Mouse (Mus musculus) cerebellum, postnatal 4 days (tissue): ENCODE measurements at regions not wholly inside any gene's neighbourhood (a gene's known extent, or its start where the extent isn't known, plus 50 kb on each side); places are given as distances from the start of the nearest gene placed in this dataset.

Source experiments
- DNase-seq, 2 experiments: peaks; one replicate each; pipeline ENCODE4 v3.0.0; 2022; ENCODE audit warnings: low spot score in 2 of 2, mixed read lengths in 1 of 2

DNA sequence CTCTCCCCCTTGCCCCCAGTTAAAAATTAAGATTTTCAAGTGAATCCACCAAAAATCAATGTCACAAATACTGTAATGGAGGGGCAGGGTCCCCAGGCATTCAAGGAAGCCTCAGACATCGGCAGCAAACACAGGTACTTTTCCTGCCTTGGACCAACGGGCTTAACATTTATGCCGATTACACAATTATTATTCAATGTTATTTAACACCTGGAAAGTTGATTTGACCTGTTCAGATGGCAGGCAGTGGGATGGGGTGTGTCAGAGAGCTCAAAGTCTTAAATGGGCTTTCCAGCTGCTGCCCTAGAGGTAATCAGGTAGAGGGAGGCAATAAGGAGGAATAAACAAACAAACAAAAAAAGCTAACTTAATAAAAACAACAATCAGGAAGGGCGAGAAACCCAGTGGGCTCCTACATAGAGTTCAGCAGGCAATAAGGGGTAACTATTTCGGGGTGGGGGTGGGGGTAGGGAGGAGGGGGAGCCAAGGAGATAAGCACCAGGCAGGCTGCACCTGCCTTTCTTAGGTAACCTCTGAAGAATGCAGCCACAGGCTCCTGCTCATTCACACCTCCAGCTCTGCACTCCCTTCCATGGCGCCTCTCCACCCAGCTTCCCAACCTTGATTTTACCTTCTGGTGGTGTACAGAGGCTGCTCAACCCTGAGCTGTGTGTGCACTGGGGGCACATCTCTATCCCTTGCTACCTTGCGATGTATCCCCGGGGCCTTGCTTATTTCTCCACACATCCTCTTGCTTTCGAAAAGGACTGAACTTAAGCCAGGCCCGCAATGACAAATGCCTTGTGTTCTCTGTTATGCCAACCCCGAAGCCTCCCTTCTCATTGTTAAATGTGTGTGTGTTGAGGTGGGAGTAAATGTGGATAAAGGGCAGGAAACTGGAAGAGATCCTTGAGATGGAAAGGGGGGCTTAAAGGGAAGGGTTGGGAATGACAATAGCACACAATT lies 168.9 kb upstream of the Id2 start:
- DNase-seq, result peak in 1 of 2 experiments; percentile 16

- DNase-seq, result peak in 1 of 2 experiments; percentile 14
Observed at GRCm38 (mm10) chr12:25265066-25265465, 168.1 kb upstream of the Id2 start.

DNA sequence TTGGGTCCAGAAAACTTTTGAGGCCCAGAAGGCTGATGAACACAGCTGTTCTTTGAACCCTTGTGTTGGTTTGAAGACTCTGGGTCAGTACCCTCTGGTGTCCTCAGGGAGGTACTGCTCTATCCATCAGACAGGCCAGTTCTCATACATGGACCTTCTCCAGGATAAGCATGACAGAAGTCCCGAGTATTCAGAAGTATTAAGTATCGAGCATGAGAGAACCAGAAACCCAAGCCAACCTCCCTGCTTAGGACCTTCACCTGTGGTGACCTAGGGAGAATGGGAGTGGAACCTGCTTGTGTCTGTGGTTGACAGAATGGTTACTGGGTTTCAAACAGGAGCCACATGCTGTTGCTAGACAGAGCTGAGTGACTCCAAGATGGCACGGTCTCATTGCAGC lies 167.5 kb upstream of the Id2 start:
- DNase-seq, result peak in 1 of 2 experiments; percentile 6

DNA sequence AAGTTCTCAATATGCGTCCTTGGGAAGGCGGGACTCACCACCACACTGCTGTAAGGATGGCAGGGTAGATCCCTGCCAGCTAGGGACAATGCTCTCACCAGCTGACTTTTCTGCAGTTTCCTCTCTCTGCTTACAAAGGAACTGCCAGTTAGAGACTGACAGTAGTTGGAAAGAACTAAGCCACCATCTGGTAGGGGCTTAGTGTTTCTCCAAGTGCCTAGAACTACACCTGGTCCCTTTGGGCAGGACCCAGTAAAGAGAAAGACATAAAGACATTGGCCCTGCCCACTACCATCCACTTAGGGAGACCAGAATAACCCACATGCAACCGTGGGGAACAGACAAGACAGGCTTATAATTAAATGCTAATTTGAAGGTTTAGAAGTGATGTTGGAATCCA lies 165.5 kb upstream of the Id2 start:
- DNase-seq, result peak in 1 of 2 experiments; percentile 0

GRCm38 (mm10) chr12:25259123-25259522 lies 162.2 kb upstream of the Id2 start:
- DNase-seq, result no peak

- DNase-seq, result no peak
Observed at GRCm38 (mm10) chr12:25256268-25256667, 159.3 kb upstream of the Id2 start.

- no peak for DNase-seq
Observed at GRCm38 (mm10) chr12:25254716-25255115, 157.8 kb upstream of the Id2 start.

- no peak for DNase-seq
Observed at GRCm38 (mm10) chr12:25252776-25253510, 156.0 kb upstream of the Id2 start.

- no peak for DNase-seq
Observed at GRCm38 (mm10) chr12:25251411-25252171, 154.7 kb upstream of the Id2 start.

DNA sequence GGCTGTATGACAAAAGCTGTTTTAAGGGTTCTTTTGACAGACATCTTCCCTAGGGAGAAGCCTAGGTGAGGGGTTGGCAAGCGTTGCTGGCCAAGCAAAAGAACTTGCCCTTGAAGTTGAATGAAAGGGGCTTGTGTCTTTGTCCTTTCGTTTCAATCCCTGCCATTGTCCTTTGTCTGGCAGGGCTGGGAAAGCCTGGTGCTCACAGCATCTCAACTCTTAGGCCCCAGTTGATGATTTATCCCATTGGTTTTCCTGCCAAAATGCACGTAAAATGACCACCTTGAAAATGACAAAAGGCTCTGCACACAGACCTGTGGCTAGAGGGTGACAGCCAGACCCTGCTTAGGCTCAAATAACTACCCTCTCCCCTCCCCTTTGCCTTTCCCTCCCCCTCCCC lies 153.9 kb upstream of the Id2 start:
- no peak for DNase-seq

DNA sequence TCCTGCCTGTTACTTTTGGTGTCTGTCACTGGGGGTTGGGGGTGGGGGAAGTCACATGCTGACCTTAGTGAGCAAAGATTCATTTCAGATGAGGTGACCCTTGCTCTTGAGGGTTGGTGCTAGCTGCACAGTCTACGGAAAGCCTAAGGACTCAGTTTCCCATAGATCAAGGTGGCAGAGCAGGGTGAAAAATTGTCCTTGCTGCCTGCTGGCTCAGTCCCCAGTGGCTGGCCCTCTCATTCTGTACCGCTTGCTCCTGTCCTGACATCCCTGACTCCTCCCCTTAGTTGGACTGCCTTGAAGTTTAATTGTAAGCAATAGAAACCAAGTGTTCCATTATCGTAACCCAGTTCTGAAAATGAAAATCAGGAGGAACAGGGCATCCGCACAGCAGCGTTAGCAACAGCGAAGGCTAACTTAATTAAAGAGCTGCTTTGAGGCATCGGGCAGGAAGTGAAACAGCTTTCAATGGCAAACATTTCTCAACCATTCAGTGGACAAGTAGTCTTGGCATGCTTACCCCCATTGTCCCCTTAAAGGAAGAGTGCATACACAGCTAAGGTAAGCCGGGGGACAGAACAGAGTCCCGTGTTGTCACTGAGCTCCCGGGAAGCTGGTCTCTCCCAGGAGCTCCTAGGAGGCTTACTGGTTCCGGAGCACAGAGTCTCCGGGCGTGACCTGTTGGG lies 151.9 kb upstream of the Id2 start:
- no peak for DNase-seq

DNA sequence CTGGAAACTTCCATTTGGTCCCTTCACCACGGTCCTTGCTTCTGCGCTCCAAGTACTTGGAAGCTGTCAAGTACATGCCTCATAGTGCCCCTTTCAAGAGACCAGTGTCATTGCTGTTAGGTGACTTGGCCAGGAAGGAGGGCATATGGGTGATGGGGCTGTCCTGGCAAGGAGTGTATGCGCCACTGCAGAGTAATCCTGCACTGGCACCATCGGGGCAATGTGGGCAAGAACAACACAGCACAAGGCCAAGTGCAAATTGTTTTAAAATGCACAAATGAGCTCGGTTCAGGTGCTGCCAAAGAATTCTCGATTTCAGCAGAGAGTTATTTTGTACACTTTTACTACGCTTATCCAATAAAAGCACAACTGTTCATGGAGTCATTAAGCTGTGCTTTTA lies 149.6 kb upstream of the Id2 start:
- no peak for DNase-seq

DNA sequence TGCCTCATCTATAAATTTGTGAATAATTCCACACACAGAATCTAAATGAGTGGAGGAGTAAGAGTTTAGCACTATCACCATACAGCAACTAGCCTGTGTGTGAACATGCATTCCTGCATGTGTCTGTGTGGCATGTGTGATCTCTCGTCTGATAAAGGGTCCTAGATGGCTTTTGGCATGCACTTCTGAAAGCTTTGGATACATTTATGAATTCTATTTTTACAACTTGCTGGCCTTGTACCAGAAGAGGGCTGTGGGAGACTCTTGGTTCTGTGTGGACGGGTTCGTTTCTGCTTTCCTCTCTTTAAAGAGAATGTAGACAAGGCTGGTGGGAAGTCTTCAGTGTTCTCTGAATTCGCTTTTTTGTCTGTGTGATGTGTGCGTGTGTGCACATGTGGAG lies 148.7 kb upstream of the Id2 start:
- no peak for DNase-seq

DNA sequence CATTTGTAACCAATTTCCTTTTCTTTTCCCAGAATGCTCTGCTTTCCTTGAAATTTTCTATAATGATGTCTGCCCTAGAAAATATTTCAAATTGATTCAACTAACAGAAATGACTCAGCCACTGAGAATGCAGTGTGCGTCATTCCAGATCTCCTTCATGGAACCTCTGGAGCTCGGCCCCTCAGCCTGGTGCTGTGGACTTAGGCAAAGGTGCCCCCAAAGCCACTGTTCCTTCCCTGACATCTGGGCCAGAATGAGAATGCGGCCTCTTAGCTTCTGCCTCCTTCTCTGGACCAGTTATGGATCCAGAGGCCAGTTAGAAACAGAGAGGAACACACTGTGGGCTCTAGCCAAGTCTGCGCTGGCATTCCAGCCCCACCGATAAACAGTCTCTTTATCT lies 148.3 kb upstream of the Id2 start:
- DNase-seq, result no peak

DNA sequence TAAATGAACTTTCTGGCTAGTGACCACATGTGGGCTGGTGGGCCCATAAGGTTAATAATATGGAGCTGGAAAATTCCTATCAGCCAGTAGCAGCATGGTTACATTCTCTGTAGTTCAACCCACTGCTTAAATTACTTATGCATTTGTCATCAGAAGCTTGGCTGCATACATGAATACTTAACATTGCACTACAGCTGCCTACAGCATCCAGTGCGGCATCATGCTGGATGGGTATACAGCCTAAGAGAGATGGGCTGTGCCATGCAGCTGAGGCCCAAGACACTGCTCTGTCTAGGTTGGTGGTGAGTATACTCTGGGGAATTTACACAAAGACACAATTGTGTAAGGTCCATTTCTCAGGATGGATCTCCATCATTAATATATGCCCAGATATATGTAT lies 147.7 kb upstream of the Id2 start:
- DNase-seq, result no peak

GRCm38 (mm10) chr12:25243901-25244300 lies 147.0 kb upstream of the Id2 start:
- DNase-seq, result no peak

DNA sequence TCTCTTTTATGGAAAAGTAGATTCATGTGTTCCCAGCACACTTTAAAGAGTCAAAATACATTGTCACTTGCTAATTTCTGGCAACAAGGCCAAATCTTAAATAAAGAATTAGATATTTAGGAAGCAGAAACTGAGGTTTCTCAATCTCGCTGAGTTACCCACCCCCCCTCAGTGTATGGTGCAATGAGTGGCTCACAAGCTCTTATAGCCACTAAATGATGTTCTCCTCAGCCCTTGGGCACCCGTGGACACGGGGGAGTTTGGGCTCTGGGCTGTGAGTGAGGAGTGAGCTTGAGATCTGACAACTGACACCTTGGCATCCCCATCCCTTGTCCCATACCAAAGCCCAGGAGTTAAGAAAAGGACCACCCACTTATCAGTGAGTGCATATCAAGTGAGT lies 145.4 kb upstream of the Id2 start:
- no peak for DNase-seq

DNA sequence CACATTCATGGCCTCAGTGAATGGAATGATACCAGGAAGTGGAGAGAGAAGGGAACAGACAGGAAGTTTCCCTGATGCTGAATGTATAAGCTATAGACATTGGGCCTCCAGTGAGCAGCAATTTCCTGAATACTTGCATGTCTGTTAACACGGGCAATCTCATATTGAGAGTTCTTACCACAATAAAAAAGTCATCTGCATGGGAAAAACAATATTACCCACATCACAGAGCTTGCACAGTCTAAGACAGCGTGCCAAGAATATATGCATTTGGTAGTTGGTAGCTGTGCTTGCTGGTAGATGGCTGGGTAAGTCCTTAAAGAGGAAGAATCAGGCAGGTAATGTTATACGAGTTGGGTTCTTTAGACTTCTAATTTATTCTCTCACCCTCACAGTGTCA lies 144.7 kb upstream of the Id2 start:
- DNase-seq, result no peak

DNA sequence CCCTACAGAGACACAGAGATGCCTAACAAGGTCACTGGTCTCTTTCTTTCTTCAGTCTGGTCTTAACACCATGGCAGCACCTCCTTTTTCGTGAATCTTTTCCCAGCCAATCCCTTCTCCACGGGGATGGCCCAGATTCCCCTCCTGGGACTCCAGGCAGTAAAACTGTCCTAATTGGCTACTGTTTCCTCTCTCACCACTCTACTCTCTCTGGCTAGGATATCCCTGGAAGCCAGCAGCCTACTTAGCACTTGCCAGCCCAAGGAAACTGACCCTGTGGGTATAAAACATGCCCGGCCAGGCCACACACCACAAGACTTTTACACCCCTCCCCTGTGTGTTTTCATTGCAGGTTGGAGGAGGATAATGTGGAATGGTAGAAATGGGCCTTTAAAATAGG lies 143.9 kb upstream of the Id2 start:
- no peak for DNase-seq

GRCm38 (mm10) chr12:25240142-25240541 lies 143.2 kb upstream of the Id2 start:
- peak; percentile 18 to 29 for DNase-seq

DNA sequence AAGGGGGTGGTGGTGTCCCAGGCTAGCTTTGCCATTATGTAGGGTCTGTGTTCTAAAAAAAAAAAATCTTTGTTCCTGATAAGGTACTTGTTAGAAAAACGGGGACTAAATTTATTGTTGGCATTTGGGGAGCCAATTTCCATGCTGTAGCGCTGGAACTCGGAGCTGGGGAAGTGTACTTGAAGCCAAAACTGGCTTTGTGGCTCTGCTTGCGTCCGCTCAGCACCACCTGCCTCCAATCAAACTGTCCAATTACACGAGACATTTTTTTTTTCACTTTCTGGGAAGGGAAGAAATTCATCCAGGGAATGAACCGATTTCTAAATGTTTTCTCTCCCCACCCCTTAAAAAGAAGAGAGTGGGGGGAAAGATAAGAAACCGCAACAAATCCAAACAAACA lies 138.1 kb upstream of the Id2 start:
- DNase-seq, result no peak

DNA sequence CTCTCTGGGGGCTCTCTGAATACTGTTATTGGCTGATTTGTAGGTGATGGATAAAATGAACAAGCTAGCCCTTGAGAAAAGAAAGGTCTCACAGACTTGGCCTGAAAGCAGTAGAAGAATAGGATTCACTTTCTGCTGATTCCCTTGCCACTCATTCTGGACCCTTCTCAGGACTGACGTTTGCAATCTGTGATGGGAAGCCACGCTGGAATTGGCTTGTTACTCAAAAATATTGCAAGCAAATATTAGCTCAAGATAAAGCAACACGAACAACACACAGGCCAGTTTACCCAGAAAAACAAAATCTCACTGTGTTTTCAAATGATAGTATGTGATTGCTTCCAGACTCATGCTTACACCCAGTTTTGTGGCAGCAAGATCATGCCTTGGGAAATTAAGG lies 137.7 kb upstream of the Id2 start:
- DNase-seq, result no peak
